Mouse (Mus musculus): ENCODE measurements around the gene Ccdc97. TPM values are rescaled to one million over a fixed set of nuclear protein-coding genes. Genes with fewer than 3 reads are reported as not detected.

Ccdc97 gene
- polyA plus RNA-seq, 1 experiment from 2014 or later: 12.1 TPM

DNA sequence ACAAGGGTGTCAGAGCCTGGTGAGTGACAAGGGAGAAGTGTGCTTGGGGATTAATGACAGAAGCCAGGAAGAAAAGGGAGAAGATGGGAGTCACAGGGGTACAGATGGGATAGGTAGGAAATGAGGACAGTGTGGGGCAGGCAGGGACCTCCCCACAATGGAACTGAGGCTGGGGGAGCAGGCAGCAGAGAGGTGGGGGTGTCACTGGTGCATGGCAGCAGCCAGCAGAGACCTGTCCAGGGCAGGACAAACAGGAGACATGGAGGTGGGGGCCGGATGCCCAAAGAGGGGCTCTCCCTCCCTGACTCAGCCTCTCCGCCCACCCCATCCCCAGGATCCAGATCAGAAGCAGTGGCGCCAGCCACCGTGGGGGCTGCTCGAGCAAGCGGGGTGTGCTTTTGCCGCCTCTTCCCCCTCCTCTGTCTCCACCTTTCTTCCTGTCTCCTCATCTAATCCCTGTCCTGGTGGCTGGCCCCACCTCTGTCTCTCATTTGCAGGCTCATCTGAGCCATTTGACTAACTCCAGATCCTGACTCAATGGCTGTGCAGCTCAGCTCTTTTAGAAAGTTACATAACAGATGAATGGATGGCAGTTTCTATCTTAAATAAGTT lies 8.3 kb downstream of the Ccdc97 start:
- Histone ChIP-seq H3K36me3 (ENCODE audit: insufficient read depth, low read length) (peaks cover 24% of the 10 kb centered on the region), H3K4me3 (ENCODE audit: low read depth, low read length) (no peak overlapping the region), H3K4me2 (replicated peaks; ENCODE audit: low read depth, low read length) (0 out of 2 replicates have a peak overlapping the region, but pooled peaks have one; percentile 2), H3K27ac (ENCODE audit: low read length) (0 out of 2 replicates have a peak overlapping the region, but pooled peaks have one; percentile 43), H3K27me3 (replicated peaks; ENCODE audit: insufficient read depth, low read length) (no peaks in the 10 kb centered on the region), H3K9ac (replicated peaks; ENCODE audit: low read depth) (0 out of 2 replicates have a peak overlapping the region, but pooled peaks have one; percentile 3), H3K4me1 (ENCODE audit: insufficient read depth, low read depth, low read length) (peaks cover 14% of the 10 kb centered on the region), H3K9me3 (ENCODE audit: low read length) (no peaks in the 10 kb centered on the region)
- no peak for ATAC-seq
- TF ChIP-seq CTCF (IDR thresholded peaks at IDR 0.05) (no peak), EP300 (IDR thresholded peaks at IDR 0.05) (no peak)
- WGBS: 21% methylated on average over 6 of the region's 7 CpGs
- DNase-seq (ENCODE audit: low spot score): no peak

DNA sequence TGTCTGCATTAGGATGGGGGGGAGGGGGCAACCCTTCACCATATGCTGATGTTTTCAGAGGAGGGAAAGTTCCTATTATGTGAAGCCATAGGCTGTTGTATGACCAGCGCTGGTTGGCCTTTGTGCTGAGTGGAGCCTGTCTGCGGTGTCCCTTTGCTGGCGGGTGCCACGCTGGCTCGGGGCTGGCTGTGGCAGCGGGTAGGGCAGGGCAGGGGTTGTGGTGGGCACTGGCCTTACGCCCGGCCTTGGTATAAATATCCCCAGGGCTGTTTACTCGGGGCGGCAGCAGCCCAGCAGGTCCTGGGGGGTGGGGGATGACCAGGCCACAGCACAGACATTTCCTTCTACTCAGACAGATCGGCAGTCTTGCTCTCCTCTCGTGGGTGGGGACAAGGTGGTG lies 8.9 kb downstream of the Ccdc97 start:
- peaks cover 17% of the 10 kb centered on the region for H3K36me3 ChIP-seq (ENCODE audit: insufficient read depth, low read length)
- H3K4me2 ChIP-seq (replicated peaks; ENCODE audit: low read depth, low read length): 0 out of 2 replicates have a peak overlapping the region, but pooled peaks have one; percentile 2
- H3K4me3 ChIP-seq (ENCODE audit: low read depth, low read length): no peak overlapping the region
- 0 out of 2 replicates have a peak overlapping the region, but pooled peaks have one; percentile 3 for H3K9ac ChIP-seq (replicated peaks; ENCODE audit: low read depth)
- H3K27me3 ChIP-seq (replicated peaks; ENCODE audit: insufficient read depth, low read length): no peaks in the 10 kb centered on the region
- WGBS: 11% methylated on average over 12 of the region's 12 CpGs
- ATAC-seq: no peak
- peak overlapping the region; percentile 43; the same call in 1 of the 2 replicates for H3K27ac ChIP-seq (ENCODE audit: low read length)
- no peaks in the 10 kb centered on the region for H3K9me3 ChIP-seq (ENCODE audit: low read length)
- peaks cover 14% of the 10 kb centered on the region for H3K4me1 ChIP-seq (ENCODE audit: insufficient read depth, low read depth, low read length)
- TF ChIP-seq EP300 (IDR thresholded peaks at IDR 0.05) (no peak; the same call in 1 of the 2 replicates), CTCF (IDR thresholded peaks at IDR 0.05) (no peak)
- peak; percentile 24 for DNase-seq (ENCODE audit: low spot score)

DNA sequence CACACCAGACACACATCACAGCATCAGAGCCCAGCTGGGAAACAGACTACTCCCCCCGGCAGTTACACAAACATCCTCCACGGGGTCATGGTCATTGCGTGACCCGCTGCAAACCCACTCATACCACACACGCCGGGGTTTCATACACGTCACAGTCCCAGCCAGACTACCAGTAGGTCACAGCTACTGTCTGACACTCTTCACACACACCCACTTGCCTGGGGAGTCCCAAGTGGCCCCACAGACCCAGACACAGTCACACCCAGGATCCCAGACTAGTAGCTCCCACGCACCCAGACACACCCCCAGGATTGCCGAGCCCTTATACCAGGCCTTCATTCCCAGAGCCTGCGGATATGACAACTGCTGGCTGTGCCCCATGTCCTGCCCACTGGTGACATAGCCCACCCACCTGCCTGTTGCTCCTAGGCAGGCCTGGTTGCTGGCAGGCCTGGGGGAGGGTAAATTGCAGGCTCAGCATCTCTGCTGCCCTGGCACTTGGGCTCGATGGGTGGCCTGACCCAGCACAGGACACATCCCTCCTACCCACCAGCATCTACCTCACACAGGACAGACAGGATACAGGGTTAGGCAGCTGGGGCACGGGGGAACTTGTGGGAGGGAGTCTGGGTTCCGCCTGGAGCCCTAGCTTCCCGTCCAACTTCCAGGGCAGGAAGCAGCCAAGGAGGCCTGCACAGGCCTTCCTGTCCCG lies 11.2 kb downstream of the Ccdc97 start:
- Histone ChIP-seq H3K4me1 (ENCODE audit: insufficient read depth, low read depth, low read length) (peaks cover 14% of the 10 kb centered on the region), H3K4me2 (replicated peaks; ENCODE audit: low read depth, low read length) (no peak overlapping the region), H3K36me3 (ENCODE audit: insufficient read depth, low read length) (no peaks in the 10 kb centered on the region), H3K4me3 (ENCODE audit: low read depth, low read length) (no peak overlapping the region), H3K27me3 (replicated peaks; ENCODE audit: insufficient read depth, low read length) (no peaks in the 10 kb centered on the region), H3K27ac (ENCODE audit: low read length) (peak overlapping the region; percentile 75), H3K9ac (replicated peaks; ENCODE audit: low read depth) (no peak overlapping the region), H3K9me3 (ENCODE audit: low read length) (no peaks in the 10 kb centered on the region)
- TF ChIP-seq EP300 (IDR thresholded peaks at IDR 0.05) (peak; percentile 83), CTCF (IDR thresholded peaks at IDR 0.05) (no peak)
- ATAC-seq (peak; percentile 82), DNase-seq (ENCODE audit: low spot score) (peak; percentile 91)
- 27% methylated on average over 15 of the region's 15 CpGs for WGBS

DNA sequence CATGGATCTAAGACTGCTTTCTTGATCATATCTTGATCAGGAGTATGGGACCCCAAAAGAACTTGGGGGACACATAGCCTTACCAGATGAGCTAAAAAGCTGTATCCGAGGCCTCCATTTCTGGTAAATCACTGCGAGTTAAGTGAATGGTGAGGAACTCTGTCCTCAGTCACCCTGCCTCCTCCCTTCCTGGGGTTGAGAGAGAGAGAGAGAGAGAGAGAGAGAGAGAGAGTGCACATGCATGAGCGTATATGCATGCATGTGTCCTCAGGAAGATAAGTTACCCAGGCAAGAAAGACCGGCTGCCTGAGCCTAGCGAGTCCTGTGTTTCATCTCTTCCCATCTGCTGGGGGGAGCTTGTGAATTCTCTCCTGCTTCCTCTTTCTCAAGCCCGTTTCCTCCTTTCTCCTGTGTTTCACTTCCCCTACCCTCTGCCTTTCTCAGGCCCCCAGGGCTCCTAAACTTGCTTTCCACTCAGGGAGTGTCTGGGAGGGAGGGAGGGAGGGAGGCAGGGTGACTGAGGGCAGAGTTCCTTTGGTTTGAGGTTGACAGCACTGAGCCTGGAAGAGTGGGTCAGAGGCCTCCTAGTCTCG lies 12.2 kb downstream of the Ccdc97 start:
- Histone ChIP-seq H3K27me3 (replicated peaks; ENCODE audit: insufficient read depth, low read length) (no peaks in the 10 kb centered on the region), H3K9me3 (ENCODE audit: low read length) (no peaks in the 10 kb centered on the region), H3K27ac (ENCODE audit: low read length) (peak overlapping the region; percentile 75), H3K4me3 (ENCODE audit: low read depth, low read length) (no peak overlapping the region), H3K9ac (replicated peaks; ENCODE audit: low read depth) (no peak overlapping the region), H3K4me1 (ENCODE audit: insufficient read depth, low read depth, low read length) (peaks cover 14% of the 10 kb centered on the region), H3K36me3 (ENCODE audit: insufficient read depth, low read length) (no peaks in the 10 kb centered on the region), H3K4me2 (replicated peaks; ENCODE audit: low read depth, low read length) (no peak overlapping the region)
- DNase-seq (ENCODE audit: low spot score): peak; percentile 67
- WGBS: 36% methylated on average over 7 of the region's 7 CpGs
- 0 out of 2 replicates have a peak, but pooled peaks have one; percentile 0 for ATAC-seq
- TF ChIP-seq EP300 (IDR thresholded peaks at IDR 0.05) (no peak), CTCF (IDR thresholded peaks at IDR 0.05) (no peak)

DNA sequence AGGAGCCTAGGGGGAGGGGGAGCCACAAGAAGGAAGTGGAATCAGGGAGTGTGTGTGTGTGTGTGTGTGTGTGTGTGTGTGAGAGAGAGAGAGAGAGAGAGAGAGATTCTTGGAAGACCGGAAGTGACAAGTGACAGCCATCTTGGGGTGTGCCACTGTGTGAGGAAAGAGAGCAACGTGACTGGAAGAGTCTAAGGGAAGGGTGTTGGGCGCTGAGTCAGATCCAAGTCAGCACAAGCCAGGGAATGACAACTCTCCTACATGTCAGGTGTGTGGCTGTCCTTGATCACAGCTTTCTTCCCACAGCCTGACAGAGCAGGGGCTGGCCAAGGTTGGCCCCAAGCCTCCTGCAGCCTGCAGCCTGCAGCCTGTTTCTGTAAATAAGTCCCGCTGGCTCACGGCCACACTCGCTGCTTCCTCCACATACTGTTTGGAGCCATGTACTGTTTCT lies 13.1 kb downstream of the Ccdc97 start:
- peak; percentile 38 for ATAC-seq
- H3K27ac ChIP-seq (ENCODE audit: low read length): peak overlapping the region; percentile 75
- peak; percentile 89 for DNase-seq (ENCODE audit: low spot score)
- no peak overlapping the region for H3K4me3 ChIP-seq (ENCODE audit: low read depth, low read length)
- 23% methylated on average over 6 of the region's 6 CpGs for WGBS
- TF ChIP-seq CTCF (IDR thresholded peaks at IDR 0.05): no peak
- peak; percentile 62; the same call in 1 of the 2 replicates for TF ChIP-seq EP300 (IDR thresholded peaks at IDR 0.05)
- H3K9me3 ChIP-seq (ENCODE audit: low read length): no peaks in the 10 kb centered on the region
- no peak overlapping the region for H3K4me2 ChIP-seq (replicated peaks; ENCODE audit: low read depth, low read length)
- peaks cover 14% of the 10 kb centered on the region for H3K4me1 ChIP-seq (ENCODE audit: insufficient read depth, low read depth, low read length)
- no peak overlapping the region for H3K9ac ChIP-seq (replicated peaks; ENCODE audit: low read depth)
- no peaks in the 10 kb centered on the region for H3K27me3 ChIP-seq (replicated peaks; ENCODE audit: insufficient read depth, low read length)
- H3K36me3 ChIP-seq (ENCODE audit: insufficient read depth, low read length): no peaks in the 10 kb centered on the region
